Mouse (Mus musculus) embryonic facial prominence, embryonic 11.5 days (tissue): ENCODE measurements at regions not wholly inside any gene's neighbourhood (a gene's known extent, or its start where the extent isn't known, plus 50 kb on each side); places are given as distances from the start of the nearest gene placed in this dataset.
"Not testable (repeated sequence)": the region's sequence is repeated elsewhere in the genome, so short reads cannot be mapped to it uniquely, and the experiment has no call there.

Source experiments
- ATAC-seq: fragments of 200-750 bp; cut with Nextera tagmentation; replicated peaks from 2 replicates; pipeline ENCODE4 v1.8.0; 2017; ENCODE audit warnings: low read depth; ENCODE audit not compliant: insufficient number of reproducible peaks, low FRiP score, low TSS enrichment
- DNase-seq: peaks from one replicate; pipeline ENCODE4 v3.0.0-alpha.2; 2015; ENCODE audit warnings: low spot score
- H3K27ac ChIP-seq: fragments of 300-500 bp; sonication (generic); replicated peaks from 2 replicates; pipeline ENCODE4 v1.5.1; 2014; ENCODE audit warnings: mild to moderate bottlenecking, low read depth, low read length, control low read depth
- H3K27me3 ChIP-seq: fragments of 300-500 bp; sonication (generic); 2 replicates; pipeline ENCODE4 v1.6.1; 2014; ENCODE audit warnings: mild to moderate bottlenecking, low read length, moderate library complexity, mixed read lengths; ENCODE audit not compliant: control insufficient read depth, insufficient read depth
- H3K36me3 ChIP-seq: fragments of 300-500 bp; sonication (generic); replicated peaks from 2 replicates; pipeline ENCODE4 v1.6.1; 2014; ENCODE audit warnings: low read depth, mild to moderate bottlenecking, low read length, moderate library complexity, mixed read lengths; ENCODE audit not compliant: control insufficient read depth, insufficient read depth
- H3K4me1 ChIP-seq: fragments of 300-500 bp; sonication (generic); 2 replicates; pipeline ENCODE4 v1.6.1; 2014; ENCODE audit warnings: low read length, mixed read lengths; ENCODE audit not compliant: control insufficient read depth, insufficient read depth
- H3K4me2 ChIP-seq: fragments of 300-500 bp; sonication (generic); 2 replicates; pipeline ENCODE4 v1.6.1; 2014; ENCODE audit warnings: low read depth, mild to moderate bottlenecking, control low read depth, low read length, moderate library complexity
- H3K4me3 ChIP-seq: fragments of 300-500 bp; sonication (generic); 2 replicates; pipeline ENCODE4 v1.5.1; 2014; ENCODE audit warnings: low read depth, low read length, control low read depth
- H3K9ac ChIP-seq: fragments of 300-500 bp; sonication (generic); replicated peaks from 2 replicates; pipeline ENCODE4 v1.6.1; 2014; ENCODE audit warnings: mild to moderate bottlenecking, control low read depth, low read length
- H3K9me3 ChIP-seq: fragments of 300-500 bp; sonication (generic); replicated peaks from 2 replicates; pipeline ENCODE4 v1.6.1; 2016; ENCODE audit warnings: mild to moderate bottlenecking, low read length, inconsistent platforms, mixed read lengths; ENCODE audit not compliant: control insufficient read depth
- WGBS: fragments of 180-500 bp; shearing (Covaris S2); extraction: QIAGEN DNeasy Blood & Tissue Kit; methylation state at CpG from one replicate; pipeline ENCODE4 v1.1.7; 2014; 5-methylcytosine and 5-hydroxymethylcytosine counted together

- Histone ChIP-seq H3K27me3 (no peaks in the 10 kb centered on the region), H3K4me2 (no peak overlapping the region), H3K27ac (no peak overlapping the region), H3K4me3 (no peak overlapping the region), H3K4me1 (no peaks in the 10 kb centered on the region), H3K9me3 (no peaks in the 10 kb centered on the region), H3K36me3 (no peaks in the 10 kb centered on the region), H3K9ac (no peak overlapping the region)
- 70% methylated on average over 12 of the region's 12 CpGs for WGBS
- no peak for ATAC-seq
- DNase-seq: no peak
Observed at GRCm38 (mm10) chr2:17946047-17946446, 50.7 kb downstream of the H2al2a start.

- no peak overlapping the region for H3K27ac ChIP-seq
- no peak for DNase-seq
- H3K9me3 ChIP-seq: no peaks in the 10 kb centered on the region
- no peak for ATAC-seq
- H3K4me2 ChIP-seq: no peak overlapping the region
- 90% methylated on average over 7 of the region's 7 CpGs for WGBS
- no peaks in the 10 kb centered on the region for H3K27me3 ChIP-seq
- H3K9ac ChIP-seq: no peak overlapping the region
- H3K36me3 ChIP-seq: no peaks in the 10 kb centered on the region
- H3K4me3 ChIP-seq: no peak overlapping the region
- no peaks in the 10 kb centered on the region for H3K4me1 ChIP-seq
Observed at GRCm38 (mm10) chr2:17945369-17945915, 51.3 kb downstream of the H2al2a start.

- Histone ChIP-seq H3K4me2 (no peak overlapping the region), H3K9ac (no peak overlapping the region), H3K27me3 (no peaks in the 10 kb centered on the region), H3K27ac (no peak overlapping the region), H3K4me3 (no peak overlapping the region), H3K4me1 (no peaks in the 10 kb centered on the region), H3K9me3 (no peaks in the 10 kb centered on the region), H3K36me3 (no peaks in the 10 kb centered on the region)
- WGBS: 94% methylated on average over 11 of the region's 11 CpGs
- DNase-seq (no peak), ATAC-seq (no peak)
Observed at GRCm38 (mm10) chr2:17943506-17943905, 53.3 kb downstream of the H2al2a start.

GRCm38 (mm10) chr2:17942528-17943387 is 54.0 kb downstream of the H2al2a start:
- no peak overlapping the region for H3K4me2 ChIP-seq
- H3K9me3 ChIP-seq: no peaks in the 10 kb centered on the region
- WGBS: 82% methylated on average over 8 of the region's 8 CpGs
- H3K36me3 ChIP-seq: no peaks in the 10 kb centered on the region
- ATAC-seq: no peak
- H3K9ac ChIP-seq: no peak overlapping the region
- H3K27me3 ChIP-seq: no peaks in the 10 kb centered on the region
- no peaks in the 10 kb centered on the region for H3K4me1 ChIP-seq
- DNase-seq: peak; percentile 21
- H3K27ac ChIP-seq: no peak overlapping the region
- H3K4me3 ChIP-seq: no peak overlapping the region

GRCm38 (mm10) chr2:17941921-17942320 is 54.8 kb downstream of the H2al2a start:
- WGBS: 81% methylated on average over 6 of the region's 6 CpGs
- Histone ChIP-seq H3K36me3 (no peaks in the 10 kb centered on the region), H3K9ac (no peak overlapping the region), H3K27me3 (no peaks in the 10 kb centered on the region), H3K9me3 (no peaks in the 10 kb centered on the region), H3K4me2 (no peak overlapping the region), H3K4me3 (no peak overlapping the region), H3K4me1 (no peaks in the 10 kb centered on the region), H3K27ac (no peak overlapping the region)
- no peak for ATAC-seq
- no peak for DNase-seq

- not testable (repeated sequence) for H3K4me1 ChIP-seq, H3K9me3 ChIP-seq, DNase-seq, H3K9ac ChIP-seq, H3K36me3 ChIP-seq, H3K27ac ChIP-seq, H3K4me3 ChIP-seq, H3K27me3 ChIP-seq, H3K4me2 ChIP-seq
- ATAC-seq: peak; percentile 26; the same call in 1 of the 2 replicates
- 71% methylated on average over 13 of the region's 16 CpGs for WGBS
Observed at GRCm38 (mm10) chr2:17939857-17940848, 56.6 kb downstream of the H2al2a start.

GRCm38 (mm10) chr2:17939183-17939856 is 57.4 kb downstream of the H2al2a start:
- Histone ChIP-seq H3K4me2 (no peak overlapping the region), H3K4me1 (no peaks in the 10 kb centered on the region), H3K27me3 (no peaks in the 10 kb centered on the region), H3K9ac (no peak overlapping the region), H3K36me3 (no peaks in the 10 kb centered on the region), H3K9me3 (no peaks in the 10 kb centered on the region), H3K4me3 (no peak overlapping the region), H3K27ac (no peak overlapping the region)
- ATAC-seq (no peak), DNase-seq (no peak)
- WGBS: 54% methylated on average over 4 of the region's 4 CpGs
